Mouse (Mus musculus): Measurements from ENCODE around the gene Limch1. TPM values are rescaled to one million over a fixed set of nuclear protein-coding genes. Genes with fewer than 3 reads are reported as not detected.

The Limch1 gene
- polyA plus RNA-seq, 1 experiment from 2014 or later, result 6.7 TPM

DNA sequence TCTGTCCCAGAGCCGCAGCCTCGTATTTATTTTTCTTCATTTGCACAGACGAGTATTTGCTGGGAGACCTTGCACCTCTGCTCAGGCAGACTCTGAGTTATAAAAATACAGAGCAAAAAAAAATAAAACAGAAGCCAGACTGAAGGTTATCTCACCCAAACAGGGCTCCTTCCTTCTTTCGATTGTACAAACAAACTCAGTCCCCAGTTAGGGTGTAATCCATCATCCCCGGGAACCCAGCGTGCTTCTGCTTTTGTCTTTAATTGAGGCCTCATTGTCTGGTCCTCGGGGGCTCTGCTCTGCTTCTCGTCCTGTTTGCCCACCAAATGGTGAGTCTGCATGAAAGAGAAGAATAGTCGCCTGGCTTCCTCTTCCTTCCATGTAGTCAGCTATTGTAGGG, 54.6 kb downstream of the Limch1 start:
- no peaks in the 10 kb centered on the region for H3K36me3 ChIP-seq (ENCODE audit: control insufficient read depth, insufficient read depth)
- no peak for TF ChIP-seq CTCF (IDR thresholded peaks at IDR 0.05; ENCODE audit: low read depth)
- no peaks in the 10 kb centered on the region for H3K9me3 ChIP-seq (ENCODE audit: control insufficient read depth)
- no peak for ATAC-seq
- H3K4me2 ChIP-seq (replicated peaks; ENCODE audit: low read depth), result peak overlapping the region; percentile 35
- no peaks in the 10 kb centered on the region for H3K4me1 ChIP-seq (replicated peaks; ENCODE audit: control insufficient read depth, insufficient read depth, low read length)
- H3K27me3 ChIP-seq (replicated peaks; ENCODE audit: control insufficient read depth, insufficient read depth, low read length), result no peaks in the 10 kb centered on the region
- WGBS, result 11% methylated on average over 9 of the region's 9 CpGs
- no peak overlapping the region for H3K27ac ChIP-seq (ENCODE audit: low read depth, low read length)
- H3K9ac ChIP-seq (ENCODE audit: low read depth, low read length), result no peak overlapping the region
- H3K4me3 ChIP-seq (ENCODE audit: low read depth, low read length), result no peak overlapping the region

DNA sequence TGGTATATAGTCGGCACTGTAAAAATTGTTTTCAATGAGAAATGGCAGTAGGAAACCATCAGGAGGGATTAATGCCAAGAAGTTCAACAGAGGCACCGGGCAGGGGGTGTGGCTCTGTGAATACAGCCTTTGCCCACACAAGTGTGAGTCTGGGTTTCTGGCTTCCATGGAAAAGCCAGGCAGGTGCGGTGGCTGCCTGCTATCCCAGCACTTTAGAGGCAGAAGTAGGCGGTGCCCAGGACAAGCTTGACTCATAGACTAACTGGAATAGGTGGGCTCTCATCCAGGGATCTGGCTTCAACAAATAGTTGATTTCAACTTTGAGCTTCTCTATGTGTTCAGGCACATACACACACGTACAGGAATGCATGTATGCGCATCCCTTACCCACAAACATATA, 55.4 kb downstream of the Limch1 start:
- WGBS, result 82% methylated on average over 6 of the region's 6 CpGs
- no peak for ATAC-seq
- H3K36me3 ChIP-seq (ENCODE audit: control insufficient read depth, insufficient read depth), result no peaks in the 10 kb centered on the region
- no peak overlapping the region for H3K4me2 ChIP-seq (replicated peaks; ENCODE audit: low read depth)
- H3K4me1 ChIP-seq (replicated peaks; ENCODE audit: control insufficient read depth, insufficient read depth, low read length), result no peaks in the 10 kb centered on the region
- no peak overlapping the region for H3K4me3 ChIP-seq (ENCODE audit: low read depth, low read length)
- H3K27me3 ChIP-seq (replicated peaks; ENCODE audit: control insufficient read depth, insufficient read depth, low read length), result no peaks in the 10 kb centered on the region
- no peaks in the 10 kb centered on the region for H3K9me3 ChIP-seq (ENCODE audit: control insufficient read depth)
- H3K27ac ChIP-seq (ENCODE audit: low read depth, low read length), result no peak overlapping the region
- no peak overlapping the region for H3K9ac ChIP-seq (ENCODE audit: low read depth, low read length)
- TF ChIP-seq CTCF (IDR thresholded peaks at IDR 0.05; ENCODE audit: low read depth), result no peak

DNA sequence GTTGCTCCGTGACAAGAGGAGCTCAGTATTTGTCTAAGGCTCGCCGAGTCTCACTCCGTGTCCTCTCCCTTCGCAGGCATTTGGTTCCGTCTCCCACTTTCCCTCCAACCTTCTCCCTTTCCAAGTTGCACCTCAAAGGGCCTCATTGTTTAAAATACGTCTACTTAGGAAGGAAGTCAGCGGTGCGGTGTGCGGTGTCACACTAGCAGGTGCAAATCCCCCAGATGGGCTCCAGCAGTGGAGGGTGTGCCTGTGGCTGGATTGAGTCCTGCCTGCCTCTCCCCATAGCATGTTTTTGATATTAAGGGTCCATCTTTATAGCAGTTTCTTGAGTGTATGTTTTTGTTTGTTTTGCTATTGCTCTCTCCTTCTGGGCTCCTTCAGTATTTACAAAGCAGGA, 56.6 kb downstream of the Limch1 start:
- TF ChIP-seq CTCF (IDR thresholded peaks at IDR 0.05; ENCODE audit: low read depth), result no peak
- Histone ChIP-seq H3K9me3 (ENCODE audit: control insufficient read depth) (no peaks in the 10 kb centered on the region), H3K27me3 (replicated peaks; ENCODE audit: control insufficient read depth, insufficient read depth, low read length) (no peaks in the 10 kb centered on the region), H3K4me2 (replicated peaks; ENCODE audit: low read depth) (no peak overlapping the region), H3K36me3 (ENCODE audit: control insufficient read depth, insufficient read depth) (no peaks in the 10 kb centered on the region), H3K4me3 (ENCODE audit: low read depth, low read length) (no peak overlapping the region), H3K27ac (ENCODE audit: low read depth, low read length) (no peak overlapping the region), H3K9ac (ENCODE audit: low read depth, low read length) (no peak overlapping the region), H3K4me1 (replicated peaks; ENCODE audit: control insufficient read depth, insufficient read depth, low read length) (no peaks in the 10 kb centered on the region)
- no peak for ATAC-seq
- 42% methylated on average over 10 of the region's 10 CpGs for WGBS

DNA sequence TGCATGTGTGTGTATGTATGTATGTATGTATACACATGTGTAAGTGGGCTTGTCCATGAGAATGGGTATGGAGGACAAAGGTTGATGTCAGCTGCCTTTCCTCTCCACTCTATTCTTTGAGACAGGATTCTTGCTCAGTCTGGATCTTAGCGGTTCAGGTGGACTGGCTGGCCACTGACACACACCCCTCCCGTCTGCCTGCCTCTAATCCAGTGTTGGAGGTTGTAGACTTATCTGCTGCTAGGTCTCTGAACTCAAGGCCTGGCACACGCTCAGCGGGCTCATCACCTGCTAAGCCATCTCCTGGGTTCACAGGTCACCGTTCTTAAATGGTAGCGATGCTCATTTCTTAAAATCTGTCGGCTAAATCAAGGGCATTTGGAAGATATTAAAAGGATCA, 60.7 kb downstream of the Limch1 start:
- no peaks in the 10 kb centered on the region for H3K36me3 ChIP-seq (ENCODE audit: control insufficient read depth, insufficient read depth)
- no peak overlapping the region for H3K27ac ChIP-seq (ENCODE audit: low read depth, low read length)
- H3K4me3 ChIP-seq (ENCODE audit: low read depth, low read length), result no peak overlapping the region
- H3K9ac ChIP-seq (ENCODE audit: low read depth, low read length), result no peak overlapping the region
- H3K4me2 ChIP-seq (replicated peaks; ENCODE audit: low read depth), result no peak overlapping the region
- H3K9me3 ChIP-seq (ENCODE audit: control insufficient read depth), result no peaks in the 10 kb centered on the region
- H3K27me3 ChIP-seq (replicated peaks; ENCODE audit: control insufficient read depth, insufficient read depth, low read length), result no peaks in the 10 kb centered on the region
- 91% methylated on average over 7 of the region's 7 CpGs for WGBS
- ATAC-seq, result no peak
- H3K4me1 ChIP-seq (replicated peaks; ENCODE audit: control insufficient read depth, insufficient read depth, low read length), result no peaks in the 10 kb centered on the region
- TF ChIP-seq CTCF (IDR thresholded peaks at IDR 0.05; ENCODE audit: low read depth), result no peak

DNA sequence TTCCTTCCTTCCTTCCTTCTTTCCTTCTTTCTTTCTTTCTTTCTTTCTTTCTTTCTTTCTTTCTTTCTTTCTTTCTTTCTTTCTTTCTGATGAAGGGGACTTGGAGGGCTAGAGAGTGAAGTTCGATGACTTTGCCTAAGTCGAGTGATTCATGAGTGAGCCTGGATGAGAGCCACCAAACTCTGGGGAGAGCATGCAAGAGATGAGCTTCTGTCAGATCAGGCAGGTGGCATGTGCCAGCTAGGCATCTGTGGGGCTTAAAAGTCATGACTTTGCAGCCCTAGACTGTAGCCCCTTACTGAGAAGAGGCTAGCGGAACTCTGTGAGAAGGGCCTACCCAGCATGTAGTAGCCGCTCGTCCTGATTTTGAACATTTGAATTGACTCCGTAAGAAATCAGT, 62.1 kb downstream of the Limch1 start:
- Histone ChIP-seq H3K27ac (ENCODE audit: low read depth, low read length) (no peak overlapping the region), H3K36me3 (ENCODE audit: control insufficient read depth, insufficient read depth) (no peaks in the 10 kb centered on the region), H3K9ac (ENCODE audit: low read depth, low read length) (no peak overlapping the region), H3K4me3 (ENCODE audit: low read depth, low read length) (no peak overlapping the region), H3K4me2 (replicated peaks; ENCODE audit: low read depth) (no peak overlapping the region), H3K9me3 (ENCODE audit: control insufficient read depth) (no peaks in the 10 kb centered on the region), H3K4me1 (replicated peaks; ENCODE audit: control insufficient read depth, insufficient read depth, low read length) (no peaks in the 10 kb centered on the region), H3K27me3 (replicated peaks; ENCODE audit: control insufficient read depth, insufficient read depth, low read length) (no peaks in the 10 kb centered on the region)
- no peak for TF ChIP-seq CTCF (IDR thresholded peaks at IDR 0.05; ENCODE audit: low read depth)
- no peak for ATAC-seq
- WGBS, result 89% methylated on average over 6 of the region's 6 CpGs

DNA sequence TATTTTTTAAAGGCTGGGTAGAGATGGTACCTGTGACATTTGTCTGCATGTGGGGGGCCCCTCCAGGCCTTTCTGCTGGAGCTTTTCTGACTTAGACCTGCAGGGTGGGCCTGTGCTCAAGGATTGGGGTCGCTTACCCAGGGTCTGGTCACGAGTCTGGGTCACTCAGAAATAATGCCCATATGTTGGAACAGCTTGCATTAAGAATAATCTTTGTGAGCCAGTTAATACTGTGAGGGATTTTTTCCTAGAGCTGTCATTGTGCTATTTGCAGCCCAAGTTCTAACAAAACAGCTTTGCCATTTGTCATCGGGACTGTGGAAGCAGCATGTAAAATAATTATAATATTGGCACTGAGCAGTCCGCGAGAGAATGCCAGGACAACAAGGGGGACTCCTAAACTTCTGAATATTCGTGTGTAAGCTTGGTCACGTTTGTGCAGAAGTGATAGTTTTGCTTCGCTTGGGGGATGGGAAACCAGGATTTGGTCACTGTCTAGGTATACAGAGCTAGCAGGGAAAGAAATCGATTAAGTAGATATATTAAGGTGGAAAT, 63.5 kb downstream of the Limch1 start:
- no peak for ATAC-seq
- H3K4me2 ChIP-seq (replicated peaks; ENCODE audit: low read depth), result no peak overlapping the region
- WGBS, result 87% methylated on average over 9 of the region's 9 CpGs

DNA sequence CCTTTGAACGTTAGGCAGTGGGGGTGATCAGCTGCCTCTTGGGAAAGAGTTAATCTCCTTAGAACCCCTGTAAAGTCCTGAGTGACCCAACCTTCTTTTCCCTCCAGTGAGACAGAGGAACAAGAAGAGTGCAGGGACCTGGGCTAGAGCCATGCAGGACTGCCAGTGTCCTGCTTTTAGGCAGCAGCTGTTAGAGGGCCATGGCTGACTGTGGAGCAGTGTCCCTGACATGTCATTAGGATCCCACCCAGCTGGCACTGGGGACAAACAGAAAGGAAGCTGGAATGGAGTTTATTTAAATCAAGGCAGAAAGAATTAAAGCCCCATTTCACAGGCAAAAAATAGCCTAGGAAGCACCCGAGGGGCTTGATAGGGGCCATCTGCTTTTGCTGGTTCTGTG, 64.8 kb downstream of the Limch1 start:
- Histone ChIP-seq H3K9ac (ENCODE audit: low read depth, low read length) (no peak overlapping the region), H3K4me1 (replicated peaks; ENCODE audit: control insufficient read depth, insufficient read depth, low read length) (no peaks in the 10 kb centered on the region), H3K4me2 (replicated peaks; ENCODE audit: low read depth) (no peak overlapping the region), H3K9me3 (ENCODE audit: control insufficient read depth) (no peaks in the 10 kb centered on the region), H3K27ac (ENCODE audit: low read depth, low read length) (no peak overlapping the region), H3K27me3 (replicated peaks; ENCODE audit: control insufficient read depth, insufficient read depth, low read length) (no peaks in the 10 kb centered on the region), H3K4me3 (ENCODE audit: low read depth, low read length) (no peak overlapping the region), H3K36me3 (ENCODE audit: control insufficient read depth, insufficient read depth) (no peaks in the 10 kb centered on the region)
- ATAC-seq, result no peak
- 50% methylated on average over 2 of the region's 2 CpGs for WGBS
- TF ChIP-seq CTCF (IDR thresholded peaks at IDR 0.05; ENCODE audit: low read depth), result no peak

More for the DNA sequence above, 63.5 kb downstream of the Limch1 start:
- no peaks in the 10 kb centered on the region for H3K9me3 ChIP-seq (ENCODE audit: control insufficient read depth)
- no peaks in the 10 kb centered on the region for H3K4me1 ChIP-seq (replicated peaks; ENCODE audit: control insufficient read depth, insufficient read depth, low read length)
- no peaks in the 10 kb centered on the region for H3K27me3 ChIP-seq (replicated peaks; ENCODE audit: control insufficient read depth, insufficient read depth, low read length)
- no peak overlapping the region for H3K9ac ChIP-seq (ENCODE audit: low read depth, low read length)
- H3K4me3 ChIP-seq (ENCODE audit: low read depth, low read length), result no peak overlapping the region
- no peaks in the 10 kb centered on the region for H3K36me3 ChIP-seq (ENCODE audit: control insufficient read depth, insufficient read depth)
- TF ChIP-seq CTCF (IDR thresholded peaks at IDR 0.05; ENCODE audit: low read depth), result no peak
- no peak overlapping the region for H3K27ac ChIP-seq (ENCODE audit: low read depth, low read length)

Measured in intestine, postnatal 0 days (tissue).